ENCODE assay signal across 21 mouse cellular contexts in the genomic region with DNA sequence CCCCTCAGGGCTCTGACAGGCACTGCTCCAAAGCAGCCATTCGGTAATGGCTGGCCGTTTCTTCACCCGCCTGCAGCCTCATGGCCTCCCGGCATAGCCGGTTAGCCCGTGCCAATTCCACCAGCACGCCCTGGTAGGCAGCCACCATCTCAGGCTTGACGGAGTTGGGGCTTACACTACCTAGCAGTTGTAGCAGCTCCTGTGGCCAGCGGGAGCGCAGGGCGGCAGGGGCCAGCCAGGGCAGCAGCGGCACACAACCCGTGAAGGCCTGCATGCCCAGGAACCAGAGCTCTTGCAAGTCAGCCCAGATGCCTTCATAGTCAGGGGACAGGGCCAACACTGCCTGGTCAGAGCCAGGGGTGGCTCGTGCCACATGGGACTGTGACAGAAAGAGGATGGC. TPM values are rescaled to one million over a fixed set of nuclear protein-coding genes. Genes with fewer than 3 reads are reported as not detected.
A peak's percentile ranks its signal among the peaks of the same experiment; 100 is the strongest.
DNase-seq lines count a peak whose midpoint lies in the region; ATAC-seq lines count a peak whose summit lies in the region.
"Had no signal": no experiment of that assay in that cellular context is flagged by ENCODE, and none has a peak within 500 bp of the region (broad histone marks: within the 10 kb centered on the region; RNA-seq: fewer than 3 reads in every experiment).

No protein-coding gene starts in this region.

- intact Hi-C loops in gastrocnemius, postnatal 14 days (cut with DNase I; ENCODE audit: low total_unique reads) = loop anchor here (5.0 kb wide), 2 partner anchors 97 to 143 kb away; no protein-coding TSS in a partner anchor

- H3K27ac ChIP-seq in neural tube, embryonic 11.5 days (ENCODE audit: low read depth, low read length) = no peak overlapping the region
- H3K27ac ChIP-seq: forebrain, embryonic 15.5 days; hindbrain, embryonic 12.5 days; intestine, embryonic 15.5 days; macrophage; stomach, embryonic 15.5 days had no signal

- peak; percentile 40 for DNase-seq in adrenal gland, postnatal 10 days
- no peak for DNase-seq in adrenal gland, adult 18-20 months (ENCODE audit: low spot score in 2 of 2)
- peak; percentile 65 for DNase-seq in gastrocnemius, postnatal 14 days
- no peak for DNase-seq in gastrocnemius, adult 8-10 months (ENCODE audit: low spot score in 2 of 2)
- DNase-seq in neural tube, embryonic 11.5 days (ENCODE audit: low spot score) = no peak
- DNase-seq in neural tube, embryonic 10.5 days (ENCODE audit: extremely low spot score, low spot score) = no peak
- DNase-seq in kidney, adult 9 months = no peak
- DNase-seq in spleen, adult 12 weeks (ENCODE audit: low spot score) = no peak
- DNase-seq: layer of hippocampus, adult 9-11 months had no signal

- no peak overlapping the region for H3K4me2 ChIP-seq in neural tube, embryonic 11.5 days (ENCODE audit: low read depth)
- H3K4me2 ChIP-seq: forebrain, embryonic 15.5 days; hindbrain, embryonic 12.5 days; intestine, embryonic 15.5 days; stomach, embryonic 15.5 days had no signal

- ATAC-seq in neural tube, embryonic 11.5 days (ENCODE audit: insufficient read depth, low FRiP score, low TSS enrichment) = 0 out of 2 replicates have a peak, but pooled peaks have one; percentile 5
- ATAC-seq: forebrain, embryonic 15.5 days; intestine, embryonic 15.5 days had no signal

- 90% methylated on average over 14 of the region's 14 CpGs for WGBS in neural tube, embryonic 11.5 days

- peaks cover 9% of the 10 kb centered on the region for H3K36me3 ChIP-seq in neural tube, embryonic 11.5 days (ENCODE audit: control insufficient read depth, insufficient read depth, low read length)

- no peaks in the 10 kb centered on the region for H3K9me3 ChIP-seq in neural tube, embryonic 11.5 days (ENCODE audit: control insufficient read depth, low read length)
- H3K9me3 ChIP-seq: forebrain, embryonic 15.5 days; hindbrain, embryonic 12.5 days; intestine, embryonic 15.5 days; stomach, embryonic 15.5 days had no signal

- H3K9ac ChIP-seq in neural tube, embryonic 11.5 days (ENCODE audit: low read length) = no peak overlapping the region
- H3K9ac ChIP-seq: forebrain, embryonic 15.5 days; intestine, embryonic 15.5 days; stomach, embryonic 15.5 days had no signal

- 0 out of 2 replicates have a peak, but pooled peaks cover 6% of the 10 kb centered on the region for H3K4me1 ChIP-seq in neural tube, embryonic 11.5 days (ENCODE audit: control insufficient read depth, insufficient read depth, low read length)

- H3K4me3 ChIP-seq in neural tube, embryonic 11.5 days (ENCODE audit: low read depth, low read length) = no peak overlapping the region
- H3K4me3 ChIP-seq: forebrain, embryonic 15.5 days; hindbrain, embryonic 12.5 days; intestine, embryonic 15.5 days; stomach, embryonic 15.5 days had no signal

- H3K27me3 ChIP-seq in neural tube, embryonic 11.5 days (ENCODE audit: control insufficient read depth, insufficient read depth, low read length) = 0 out of 2 replicates have a peak, but pooled peaks cover 2% of the 10 kb centered on the region
- H3K27me3 ChIP-seq: intestine, embryonic 15.5 days; stomach, embryonic 15.5 days had no signal

RNA-seq across cellular contexts. Expression of a gene that starts 8.4 kb away (rescaled TPM):
- 10 to 100 TPM; 22.0 to 23.1 TPM for total RNA-seq in adrenal gland, postnatal 10 days (2021)
- total RNA-seq in adrenal gland, adult 18-20 months (2021) = 10 to 100 TPM; 32.6 to 34.3 TPM
- 10 to 100 TPM in 1 of 2 experiments, 1 to 10 TPM in 1; 7.4 to 10.6 TPM for total RNA-seq in gastrocnemius, postnatal 14 days (2021)
- 10 to 100 TPM; 13.8 to 15.2 (median 14.6) TPM for total RNA-seq in gastrocnemius, adult 8-10 months (2022)
- polyA plus RNA-seq in neural tube, embryonic 11.5 days (2014; fragmentation: Nextera tagmentation; extraction: Ambion mirVana) = 39.8 and 41.9 TPM in 2 replicates

RNA-seq across cellular contexts. Expression of a gene that starts 8.5 kb away (rescaled TPM):
- total RNA-seq in adrenal gland, postnatal 10 days (2021) = 10 to 100 TPM; 26.6 to 33.5 TPM
- 10 to 100 TPM; 33.9 to 39.0 TPM for total RNA-seq in adrenal gland, adult 18-20 months (2021)
- total RNA-seq in gastrocnemius, postnatal 14 days (2021) = 10 to 100 TPM; 21.7 to 24.3 TPM
- 10 to 100 TPM; 28.2 to 37.7 (median 33.6) TPM for total RNA-seq in gastrocnemius, adult 8-10 months (2022)
- polyA plus RNA-seq in neural tube, embryonic 11.5 days (2014; fragmentation: Nextera tagmentation; extraction: Ambion mirVana) = 32.4 and 34.2 TPM in 2 replicates

RNA-seq across cellular contexts. Expression of a gene that starts 8.8 kb away (rescaled TPM):
- not detected for total RNA-seq in adrenal gland, postnatal 10 days (2021)
- total RNA-seq in adrenal gland, adult 18-20 months (2021) = not detected
- total RNA-seq in gastrocnemius, postnatal 14 days (2021) = not detected
- total RNA-seq in gastrocnemius, adult 8-10 months (2022) = not detected
- polyA plus RNA-seq in neural tube, embryonic 11.5 days (2014; fragmentation: Nextera tagmentation; extraction: Ambion mirVana) = 0.11 TPM in 2 replicates
- total RNA-seq: heart, adult 18-20 months; left cerebral cortex, postnatal 14 days; neutrophil, adult 5-6 weeks had no signal
- polyA plus RNA-seq: activated CD4-positive, CD25-positive, alpha-beta regulatory T cell, adult 4 months; heart, postnatal 0 days; intestine, embryonic 15.5 days; macrophage; small intestine, adult 2 months; stomach, embryonic 15.5 days; thymus, postnatal 0 days had no signal

Comparison
In these comparisons a context has a peak if more than half of its experiments do, and no peak if none do; other contexts are left out.
1. DNase-seq: peak in adrenal gland, postnatal 10 days (single experiment) and gastrocnemius, postnatal 14 days (single experiment); none in adrenal gland, adult 18-20 months (0 of 2), gastrocnemius, adult 8-10 months (0 of 2), neural tube, embryonic 11.5 days (single experiment), neural tube, embryonic 10.5 days (single experiment), kidney, adult 9 months (single experiment) and spleen, adult 12 weeks (single experiment).